Mouse (Mus musculus): Measurements from ENCODE around the gene Fkrp.

- TF ChIP-seq NRF1 (IDR thresholded peaks at IDR 0.05; ENCODE audit: low read depth, low read length), result no peak
- TF ChIP-seq CTCF (conservative IDR thresholded peaks at IDR 0.05 in 1 of 2, IDR thresholded peaks at IDR 0.05 in 1 of 2; ENCODE audit: low read depth in 2 of 2, low read length in 2 of 2), result no peak
- TF ChIP-seq E2F4 (IDR thresholded peaks at IDR 0.05; ENCODE audit: insufficient replicate concordance, low read depth, low read length), result no peak
- no peak for TF ChIP-seq POLR2A (IDR thresholded peaks at IDR 0.05; ENCODE audit: low read depth, low read length)
- no peak for TF ChIP-seq POLR2AphosphoS2 (IDR thresholded peaks at IDR 0.05; ENCODE audit: low read depth, low read length)
Measured at GRCm38 (mm10) chr7:16821669-16822101, 5.2 kb upstream of the Fkrp start.
